Mouse (Mus musculus): ENCODE results near the gene Tmem253.

DNA sequence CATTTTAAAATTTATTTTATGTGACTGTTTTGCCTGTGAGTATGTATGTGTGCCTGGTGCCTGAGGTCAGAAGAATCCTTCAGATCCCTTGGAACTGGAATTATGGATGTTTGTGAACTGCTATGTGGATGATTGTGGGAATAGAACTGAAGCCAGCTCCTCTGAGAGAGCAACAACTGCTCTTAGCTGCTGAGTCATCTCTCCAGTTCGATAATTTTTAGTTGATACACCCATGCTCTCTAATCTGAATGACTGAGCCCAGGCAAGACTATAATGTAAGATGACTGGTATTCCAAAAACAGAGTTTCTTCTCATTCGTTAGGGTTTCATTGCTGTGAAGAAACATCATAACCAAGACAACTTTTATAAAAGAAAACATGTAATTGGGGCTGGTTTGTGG is 8.7 kb downstream of the Tmem253 start:
- TF ChIP-seq CTCF (IDR thresholded peaks at IDR 0.05; ENCODE audit: low read depth, low read length) (no peak), POLR2AphosphoS5 (IDR thresholded peaks at IDR 0.05; ENCODE audit: insufficient replicate concordance, low read depth, low read length) (no peak)
